Mouse (Mus musculus): ENCODE results near the gene Itpr1. TPM values are rescaled to one million over a fixed set of nuclear protein-coding genes. Genes with fewer than 3 reads are reported as not detected.
A peak's percentile ranks its signal among the peaks of the same experiment; 100 is the strongest.

The Itpr1 gene
- polyA plus RNA-seq, 1 experiment from 2014 or later: 11.4 TPM

GRCm38 (mm10) chr6:108411201-108411600 lies 198.3 kb downstream of the Itpr1 start:
- Histone ChIP-seq H3K4me1 (ENCODE audit: control insufficient read depth, insufficient read depth, low read length) (no peaks in the 10 kb centered on the region), H3K27me3 (ENCODE audit: control insufficient read depth, insufficient read depth, low read length) (no peaks in the 10 kb centered on the region), H3K9me3 (replicated peaks; ENCODE audit: control insufficient read depth, low read length) (no peaks in the 10 kb centered on the region), H3K4me3 (replicated peaks; ENCODE audit: low read length) (no peak overlapping the region), H3K27ac (ENCODE audit: low read length) (no peak overlapping the region), H3K36me3 (ENCODE audit: control insufficient read depth, insufficient read depth, low read length) (no peaks in the 10 kb centered on the region), H3K9ac (ENCODE audit: low read length) (no peak overlapping the region), H3K4me2 (ENCODE audit: low read depth, low read length) (no peak overlapping the region)
- no peak for ATAC-seq (ENCODE audit: insufficient read depth, low FRiP score)
- 64% methylated on average over 4 of the region's 4 CpGs for WGBS

GRCm38 (mm10) chr6:108413006-108413405 lies 200.1 kb downstream of the Itpr1 start:
- Histone ChIP-seq H3K9me3 (replicated peaks; ENCODE audit: control insufficient read depth, low read length) (no peaks in the 10 kb centered on the region), H3K27me3 (ENCODE audit: control insufficient read depth, insufficient read depth, low read length) (no peaks in the 10 kb centered on the region), H3K36me3 (ENCODE audit: control insufficient read depth, insufficient read depth, low read length) (no peaks in the 10 kb centered on the region), H3K27ac (ENCODE audit: low read length) (no peak overlapping the region), H3K4me2 (ENCODE audit: low read depth, low read length) (no peak overlapping the region), H3K4me1 (ENCODE audit: control insufficient read depth, insufficient read depth, low read length) (no peaks in the 10 kb centered on the region), H3K9ac (ENCODE audit: low read length) (no peak overlapping the region), H3K4me3 (replicated peaks; ENCODE audit: low read length) (no peak overlapping the region)
- 88% methylated on average over 8 of the region's 8 CpGs for WGBS
- ATAC-seq (ENCODE audit: insufficient read depth, low FRiP score): no peak

GRCm38 (mm10) chr6:108413593-108413992 lies 200.7 kb downstream of the Itpr1 start:
- Histone ChIP-seq H3K36me3 (ENCODE audit: control insufficient read depth, insufficient read depth, low read length) (no peaks in the 10 kb centered on the region), H3K4me1 (ENCODE audit: control insufficient read depth, insufficient read depth, low read length) (no peaks in the 10 kb centered on the region), H3K4me2 (ENCODE audit: low read depth, low read length) (no peak overlapping the region), H3K4me3 (replicated peaks; ENCODE audit: low read length) (no peak overlapping the region), H3K9ac (ENCODE audit: low read length) (no peak overlapping the region), H3K27me3 (ENCODE audit: control insufficient read depth, insufficient read depth, low read length) (no peaks in the 10 kb centered on the region), H3K9me3 (replicated peaks; ENCODE audit: control insufficient read depth, low read length) (no peaks in the 10 kb centered on the region), H3K27ac (ENCODE audit: low read length) (no peak overlapping the region)
- no peak for ATAC-seq (ENCODE audit: insufficient read depth, low FRiP score)
- WGBS: 91% methylated on average over 9 of the region's 9 CpGs

GRCm38 (mm10) chr6:108415847-108416246 lies 203.0 kb downstream of the Itpr1 start:
- WGBS: 86% methylated on average over 4 of the region's 4 CpGs
- Histone ChIP-seq H3K4me1 (ENCODE audit: control insufficient read depth, insufficient read depth, low read length) (no peaks in the 10 kb centered on the region), H3K27ac (ENCODE audit: low read length) (no peak overlapping the region), H3K4me2 (ENCODE audit: low read depth, low read length) (no peak overlapping the region), H3K9ac (ENCODE audit: low read length) (no peak overlapping the region), H3K36me3 (ENCODE audit: control insufficient read depth, insufficient read depth, low read length) (no peaks in the 10 kb centered on the region), H3K4me3 (replicated peaks; ENCODE audit: low read length) (no peak overlapping the region), H3K9me3 (replicated peaks; ENCODE audit: control insufficient read depth, low read length) (no peaks in the 10 kb centered on the region), H3K27me3 (ENCODE audit: control insufficient read depth, insufficient read depth, low read length) (no peaks in the 10 kb centered on the region)
- no peak for ATAC-seq (ENCODE audit: insufficient read depth, low FRiP score)

GRCm38 (mm10) chr6:108417508-108417907 lies 204.6 kb downstream of the Itpr1 start:
- Histone ChIP-seq H3K4me2 (ENCODE audit: low read depth, low read length) (no peak overlapping the region), H3K4me1 (ENCODE audit: control insufficient read depth, insufficient read depth, low read length) (no peaks in the 10 kb centered on the region), H3K9ac (ENCODE audit: low read length) (no peak overlapping the region), H3K9me3 (replicated peaks; ENCODE audit: control insufficient read depth, low read length) (no peaks in the 10 kb centered on the region), H3K27ac (ENCODE audit: low read length) (no peak overlapping the region), H3K4me3 (replicated peaks; ENCODE audit: low read length) (no peak overlapping the region), H3K27me3 (ENCODE audit: control insufficient read depth, insufficient read depth, low read length) (no peaks in the 10 kb centered on the region), H3K36me3 (ENCODE audit: control insufficient read depth, insufficient read depth, low read length) (no peaks in the 10 kb centered on the region)
- 35% methylated on average over 8 of the region's 8 CpGs for WGBS
- ATAC-seq (ENCODE audit: insufficient read depth, low FRiP score): 0 out of 2 replicates have a peak, but pooled peaks have one; percentile 68

- Histone ChIP-seq H3K4me2 (ENCODE audit: low read depth, low read length) (no peak overlapping the region), H3K9me3 (replicated peaks; ENCODE audit: control insufficient read depth, low read length) (no peaks in the 10 kb centered on the region), H3K4me1 (ENCODE audit: control insufficient read depth, insufficient read depth, low read length) (no peaks in the 10 kb centered on the region), H3K9ac (ENCODE audit: low read length) (no peak overlapping the region), H3K27me3 (ENCODE audit: control insufficient read depth, insufficient read depth, low read length) (no peaks in the 10 kb centered on the region), H3K36me3 (ENCODE audit: control insufficient read depth, insufficient read depth, low read length) (no peaks in the 10 kb centered on the region), H3K27ac (ENCODE audit: low read length) (no peak overlapping the region), H3K4me3 (replicated peaks; ENCODE audit: low read length) (no peak overlapping the region)
- ATAC-seq (ENCODE audit: insufficient read depth, low FRiP score): no peak
- 96% methylated on average over 7 of the region's 7 CpGs for WGBS
Measured at GRCm38 (mm10) chr6:108418218-108418617, 205.3 kb downstream of the Itpr1 start.

- peaks cover 6% of the 10 kb centered on the region; the same call in 1 of the 2 replicates for H3K4me1 ChIP-seq (ENCODE audit: control insufficient read depth, insufficient read depth, low read length)
- H3K9me3 ChIP-seq (replicated peaks; ENCODE audit: control insufficient read depth, low read length): no peaks in the 10 kb centered on the region
- no peak overlapping the region for H3K27ac ChIP-seq (ENCODE audit: low read length)
- no peak for ATAC-seq (ENCODE audit: insufficient read depth, low FRiP score)
- 61% methylated on average over 9 of the region's 9 CpGs for WGBS
- H3K36me3 ChIP-seq (ENCODE audit: control insufficient read depth, insufficient read depth, low read length): no peaks in the 10 kb centered on the region
- no peaks in the 10 kb centered on the region for H3K27me3 ChIP-seq (ENCODE audit: control insufficient read depth, insufficient read depth, low read length)
- H3K4me3 ChIP-seq (replicated peaks; ENCODE audit: low read length): no peak overlapping the region
- H3K4me2 ChIP-seq (ENCODE audit: low read depth, low read length): no peak overlapping the region
- no peak overlapping the region for H3K9ac ChIP-seq (ENCODE audit: low read length)
Measured at GRCm38 (mm10) chr6:108424749-108425584, 212.1 kb downstream of the Itpr1 start.

- Histone ChIP-seq H3K4me2 (ENCODE audit: low read depth, low read length) (0 out of 2 replicates have a peak overlapping the region, but pooled peaks have one; percentile 20), H3K36me3 (ENCODE audit: control insufficient read depth, insufficient read depth, low read length) (no peaks in the 10 kb centered on the region), H3K9ac (ENCODE audit: low read length) (no peak overlapping the region), H3K27me3 (ENCODE audit: control insufficient read depth, insufficient read depth, low read length) (no peaks in the 10 kb centered on the region), H3K27ac (ENCODE audit: low read length) (no peak overlapping the region), H3K9me3 (replicated peaks; ENCODE audit: control insufficient read depth, low read length) (no peaks in the 10 kb centered on the region), H3K4me1 (ENCODE audit: control insufficient read depth, insufficient read depth, low read length) (peaks cover 6% of the 10 kb centered on the region; the same call in 1 of the 2 replicates), H3K4me3 (replicated peaks; ENCODE audit: low read length) (no peak overlapping the region)
- 13% methylated on average over 10 of the region's 10 CpGs for WGBS
- ATAC-seq (ENCODE audit: insufficient read depth, low FRiP score): peak; percentile 63; the same call in 1 of the 2 replicates
Measured at GRCm38 (mm10) chr6:108426789-108427188, 213.9 kb downstream of the Itpr1 start.

GRCm38 (mm10) chr6:108428383-108428782 lies 215.5 kb downstream of the Itpr1 start:
- no peak overlapping the region for H3K27ac ChIP-seq (ENCODE audit: low read length)
- no peak overlapping the region for H3K4me3 ChIP-seq (replicated peaks; ENCODE audit: low read length)
- H3K36me3 ChIP-seq (ENCODE audit: control insufficient read depth, insufficient read depth, low read length): no peaks in the 10 kb centered on the region
- 81% methylated on average over 3 of the region's 3 CpGs for WGBS
- no peak for ATAC-seq (ENCODE audit: insufficient read depth, low FRiP score)
- H3K4me1 ChIP-seq (ENCODE audit: control insufficient read depth, insufficient read depth, low read length): peaks cover 6% of the 10 kb centered on the region; the same call in 1 of the 2 replicates
- no peak overlapping the region for H3K9ac ChIP-seq (ENCODE audit: low read length)
- H3K9me3 ChIP-seq (replicated peaks; ENCODE audit: control insufficient read depth, low read length): no peaks in the 10 kb centered on the region
- H3K4me2 ChIP-seq (ENCODE audit: low read depth, low read length): no peak overlapping the region
- no peaks in the 10 kb centered on the region for H3K27me3 ChIP-seq (ENCODE audit: control insufficient read depth, insufficient read depth, low read length)

All from stomach, embryonic 16.5 days (tissue).